Mouse (Mus musculus) lung, postnatal 36 days (tissue): Measurements from ENCODE around the gene Zdhhc18.
A peak's percentile ranks its signal among the peaks of the same experiment; 100 is the strongest.

Experiments used
- DNase-seq: peaks from one replicate; pipeline ENCODE4 v3.0.0; 2022; ENCODE audit warnings: mixed read lengths

The Zdhhc18 gene

GRCm38 (mm10) chr4:133600306-133600705 is 49.6 kb downstream of the Zdhhc18 start:
- no peak for DNase-seq

GRCm38 (mm10) chr4:133599571-133600073 is 50.3 kb downstream of the Zdhhc18 start:
- peak; percentile 97 for DNase-seq

GRCm38 (mm10) chr4:133599116-133599515 is 50.8 kb downstream of the Zdhhc18 start:
- DNase-seq, result no peak

- DNase-seq, result peak; percentile 34
Observed at GRCm38 (mm10) chr4:133598616-133599015, 51.3 kb downstream of the Zdhhc18 start.

GRCm38 (mm10) chr4:133596084-133596483 is 53.9 kb downstream of the Zdhhc18 start:
- no peak for DNase-seq

GRCm38 (mm10) chr4:133595538-133595937 is 54.4 kb downstream of the Zdhhc18 start:
- DNase-seq, result no peak

GRCm38 (mm10) chr4:133592570-133592969 is 57.4 kb downstream of the Zdhhc18 start:
- DNase-seq, result peak; percentile 84

- peak; percentile 90 for DNase-seq
Observed at GRCm38 (mm10) chr4:133584059-133584951, 65.6 kb downstream of the Zdhhc18 start, which contains the start of gene Gpn2. Gene Gpn2, plus strand, starts transcription at chr4:133584362.

GRCm38 (mm10) chr4:133583690-133584058 is 66.3 kb downstream of the Zdhhc18 start:
- no peak for DNase-seq

- no peak for DNase-seq
Observed at GRCm38 (mm10) chr4:133577983-133578382, 72.0 kb downstream of the Zdhhc18 start.

- no peak for DNase-seq
Observed at GRCm38 (mm10) chr4:133574843-133575202, 75.1 kb downstream of the Zdhhc18 start.

GRCm38 (mm10) chr4:133574070-133574842 is 75.7 kb downstream of the Zdhhc18 start, which contains the start of gene Gpatch3:
Gene Gpatch3, plus strand, starts transcription at chr4:133574745.
- peak; percentile 96 for DNase-seq

- DNase-seq, result no peak
Observed at GRCm38 (mm10) chr4:133570066-133570466, 79.9 kb downstream of the Zdhhc18 start.

- no peak for DNase-seq
Observed at GRCm38 (mm10) chr4:133569291-133570065, 80.5 kb downstream of the Zdhhc18 start.

GRCm38 (mm10) chr4:133567251-133567650 is 82.7 kb downstream of the Zdhhc18 start:
- DNase-seq, result no peak

GRCm38 (mm10) chr4:133563123-133563571 is 86.8 kb downstream of the Zdhhc18 start:
- DNase-seq, result no peak

GRCm38 (mm10) chr4:133561622-133562021 is 88.3 kb downstream of the Zdhhc18 start:
- DNase-seq, result no peak

GRCm38 (mm10) chr4:133559846-133560245 is 90.1 kb downstream of the Zdhhc18 start:
- DNase-seq, result no peak

GRCm38 (mm10) chr4:133557041-133557717 is 92.8 kb downstream of the Zdhhc18 start:
- DNase-seq, result no peak
